Mouse (Mus musculus): ENCODE results near the gene Gprc5c. TPM values are rescaled to one million over a fixed set of nuclear protein-coding genes. Genes with fewer than 3 reads are reported as not detected.

Gene Gprc5c
- total and polyA plus RNA-seq, 3 experiments: not detected

GRCm38 (mm10) chr11:114917120-114917519 lies 66.2 kb downstream of the Gprc5c start:
- peaks cover 3% of the 10 kb centered on the region for H3K9me3 ChIP-seq (replicated peaks; ENCODE audit: low read length)
- no peak overlapping the region for H3K9ac ChIP-seq (ENCODE audit: insufficient read depth, low read depth)
- H3K36me3 ChIP-seq (replicated peaks in 1 of 2; ENCODE audit: control insufficient read depth in 1 of 2, insufficient read depth in 1 of 2, low read length in 1 of 2): no peaks in the 10 kb centered on the region
- DNase-seq (ENCODE audit: extremely low read depth): no peak
- dilution Hi-C loops (cut with MboI; ENCODE audit: extremely low pct_ligation_motif_present, extremely low pct_unique_long_range_greater_than_20kb, low sequenced_read_pairs) (no loop called here), in situ Hi-C loops (cut with MboI; ENCODE audit: low pct_ligation_motif_present, low pct_unique_long_range_greater_than_20kb, low sequenced_read_pairs) (no loop called here)
- no peak overlapping the region for H3K4me3 ChIP-seq (replicated peaks in 1 of 3; ENCODE audit: low read depth in 2 of 3, low read length in 2 of 3, poor library complexity in 1 of 3)
- no peak overlapping the region for H3K4me2 ChIP-seq (ENCODE audit: insufficient read depth, low read depth, poor library complexity, severe bottlenecking)
- H3K79me2 ChIP-seq (replicated peaks; ENCODE audit: control insufficient read depth, extremely low read depth, insufficient read depth, poor library complexity, severe bottlenecking): no peaks in the 10 kb centered on the region
- H3K4me1 ChIP-seq (ENCODE audit: control insufficient read depth in 1 of 2, insufficient read depth in 2 of 2): peaks cover 4 to 21% of the 10 kb centered on the region in 2 experiments; a peak in 2 of 4 replicates
- TF ChIP-seq TBP (conservative IDR thresholded peaks at IDR 0.05; ENCODE audit: low read depth, low read length): no peak
- TF ChIP-seq PAX5 (IDR thresholded peaks at IDR 0.05; ENCODE audit: low read length): no peak
- TF ChIP-seq RCOR1 (conservative IDR thresholded peaks at IDR 0.05; ENCODE audit: low read depth, low read length): no peak
- no peak for TF ChIP-seq RAD21 (IDR thresholded peaks at IDR 0.05; ENCODE audit: low read depth, low read length)
- TF ChIP-seq HCFC1 (IDR thresholded peaks at IDR 0.05; ENCODE audit: low read depth, low read length): no peak
- no peak for TF ChIP-seq ZC3H11A (IDR thresholded peaks at IDR 0.05; ENCODE audit: low read depth, low read length)
- TF ChIP-seq IRF4 (IDR thresholded peaks at IDR 0.05; ENCODE audit: low read depth, low read length): no peak
- no peak for TF ChIP-seq EP300 (IDR thresholded peaks at IDR 0.05; ENCODE audit: low read length)
- no peak for TF ChIP-seq ETS1 (conservative IDR thresholded peaks at IDR 0.05; ENCODE audit: low read depth, low read length)
- no peak for TF ChIP-seq POLR2A (IDR thresholded peaks at IDR 0.05; ENCODE audit: low read depth, low read length)
- no peak for TF ChIP-seq GABPA (IDR thresholded peaks at IDR 0.05; ENCODE audit: insufficient replicate concordance, low read depth, low read length)
- no peak for TF ChIP-seq CHD2 (IDR thresholded peaks at IDR 0.05; ENCODE audit: low read length)
- no peak for TF ChIP-seq E2F4 (IDR thresholded peaks at IDR 0.05; ENCODE audit: insufficient replicate concordance, low read depth, low read length)
- no peak for TF ChIP-seq MAZ (IDR thresholded peaks at IDR 0.05; ENCODE audit: low read depth, low read length)
- no peak for TF ChIP-seq ZMIZ1 (IDR thresholded peaks at IDR 0.05; ENCODE audit: low read depth, low read length)
- no peak for TF ChIP-seq USF1 (IDR thresholded peaks at IDR 0.05; ENCODE audit: low read depth, low read length)
- no peak for TF ChIP-seq JUN (IDR thresholded peaks at IDR 0.05; ENCODE audit: insufficient read depth, low read depth, low read length)
- TF ChIP-seq MEF2A (IDR thresholded peaks at IDR 0.05; ENCODE audit: borderline replicate concordance, low read depth, low read length): no peak
- no peak for TF ChIP-seq POLR2AphosphoS2 (IDR thresholded peaks at IDR 0.05; ENCODE audit: low read depth, low read length)
- no peak for TF ChIP-seq BHLHE40 (IDR thresholded peaks at IDR 0.05; ENCODE audit: low read depth, low read length)
- no peaks in the 10 kb centered on the region for H3K27me3 ChIP-seq (replicated peaks)
- no peak overlapping the region for H3K27ac ChIP-seq (ENCODE audit: insufficient read depth, low read depth)

Other genes starting within 250 kb of the Gprc5c start
- gene Rpl38, start 182.6 kb upstream of the Gprc5c start, total RNA-seq (2012; rRNA removed): 5,484 and 5,556 TPM in 2 replicates
- gene Rpl38, start 182.6 kb upstream of the Gprc5c start, total RNA-seq (2014; rRNA removed): 3,381 and 4,204 TPM in 2 replicates
- 1,021 and 1,435 TPM in 2 replicates for gene Rpl38, start 182.6 kb upstream of the Gprc5c start, polyA plus RNA-seq (2012; ENCODE audit: insufficient read length, low read depth)
- 1.4 TPM in 2 replicates for gene Ttyh2, start 175.7 kb upstream of the Gprc5c start, total RNA-seq (2012; rRNA removed)
- 0.82 and 1.2 TPM in 2 replicates for gene Ttyh2, start 175.7 kb upstream of the Gprc5c start, total RNA-seq (2014; rRNA removed)
- gene Ttyh2, start 175.7 kb upstream of the Gprc5c start, polyA plus RNA-seq (2012; ENCODE audit: insufficient read length, low read depth): 2.4 TPM in 2 replicates
- gene Dnaic2, start 123.7 kb upstream of the Gprc5c start, total RNA-seq (2012; rRNA removed): 0.17 and 0.59 TPM in 2 replicates
- 0.93 and 1.2 TPM in 2 replicates for gene Dnaic2, start 123.7 kb upstream of the Gprc5c start, total RNA-seq (2014; rRNA removed)
- 0.45 and 0.83 TPM in 2 replicates for gene Dnaic2, start 123.7 kb upstream of the Gprc5c start, polyA plus RNA-seq (2012; ENCODE audit: insufficient read length, low read depth)
- 5.8 and 8.2 TPM in 2 replicates for gene Kif19a, start 85.8 kb upstream of the Gprc5c start, total RNA-seq (2012; rRNA removed)
- 0.66 and 1.9 TPM in 2 replicates for gene Kif19a, start 85.8 kb upstream of the Gprc5c start, total RNA-seq (2014; rRNA removed)
- 0.68 and 1.4 TPM in 2 replicates for gene Kif19a, start 85.8 kb upstream of the Gprc5c start, polyA plus RNA-seq (2012; ENCODE audit: insufficient read length, low read depth)
- not detected in 2 replicates for gene Btbd17, start 55.2 kb upstream of the Gprc5c start, total RNA-seq (2012; rRNA removed)
- gene Btbd17, start 55.2 kb upstream of the Gprc5c start, total RNA-seq (2014; rRNA removed): not detected in 2 replicates
- gene Btbd17, start 55.2 kb upstream of the Gprc5c start, polyA plus RNA-seq (2012; ENCODE audit: insufficient read length, low read depth): not detected in 2 replicates
- gene Gpr142, start 52.2 kb upstream of the Gprc5c start, total RNA-seq (2012; rRNA removed): not detected in 2 replicates
- not detected in 2 replicates for gene Gpr142, start 52.2 kb upstream of the Gprc5c start, total RNA-seq (2014; rRNA removed)
- gene Gpr142, start 52.2 kb upstream of the Gprc5c start, polyA plus RNA-seq (2012; ENCODE audit: insufficient read length, low read depth): not detected in 2 replicates
- gene Cd300a, start 38.9 kb downstream of the Gprc5c start, total RNA-seq (2012; rRNA removed): 0.13 and 0.17 TPM in 2 replicates
- gene Cd300a, start 38.9 kb downstream of the Gprc5c start, total RNA-seq (2014; rRNA removed): 0.18 and 0.32 TPM in 2 replicates
- 1.0 TPM in 2 replicates for gene Cd300a, start 38.9 kb downstream of the Gprc5c start, polyA plus RNA-seq (2012; ENCODE audit: insufficient read length, low read depth)
- gene Cd300lb, start 83.2 kb downstream of the Gprc5c start, total RNA-seq (2012; rRNA removed): not detected in 2 replicates
- not detected in 2 replicates for gene Cd300lb, start 83.2 kb downstream of the Gprc5c start, total RNA-seq (2014; rRNA removed)
- gene Cd300lb, start 83.2 kb downstream of the Gprc5c start, polyA plus RNA-seq (2012; ENCODE audit: insufficient read length, low read depth): not detected in 2 replicates
- gene Cd300c, start 118.0 kb downstream of the Gprc5c start, total RNA-seq (2012; rRNA removed): not detected in 2 replicates
- not detected in 2 replicates for gene Cd300c, start 118.0 kb downstream of the Gprc5c start, total RNA-seq (2014; rRNA removed)
- gene Cd300c, start 118.0 kb downstream of the Gprc5c start, polyA plus RNA-seq (2012; ENCODE audit: insufficient read length, low read depth): 0.40 TPM in 1 of 2 replicates, not detected in the other
- gene Cd300ld, start 138.8 kb downstream of the Gprc5c start, total RNA-seq (2012; rRNA removed): 0.17 and 0.25 TPM in 2 replicates
- 0.16 and 0.26 TPM in 2 replicates for gene Cd300ld, start 138.8 kb downstream of the Gprc5c start, total RNA-seq (2014; rRNA removed)
- gene Cd300ld, start 138.8 kb downstream of the Gprc5c start, polyA plus RNA-seq (2012; ENCODE audit: insufficient read length, low read depth): 0.25 and 0.50 TPM in 2 replicates
- gene Cd300c2, start 150.7 kb downstream of the Gprc5c start, total RNA-seq (2012; rRNA removed): not detected in 2 replicates
- gene Cd300c2, start 150.7 kb downstream of the Gprc5c start, total RNA-seq (2014; rRNA removed): not detected in 2 replicates
- not detected in 2 replicates for gene Cd300c2, start 150.7 kb downstream of the Gprc5c start, polyA plus RNA-seq (2012; ENCODE audit: insufficient read length, low read depth)
- gene Cd300ld2, start 165.0 kb downstream of the Gprc5c start, total RNA-seq (2012; rRNA removed): not detected in 2 replicates
- not detected in 2 replicates for gene Cd300ld2, start 165.0 kb downstream of the Gprc5c start, total RNA-seq (2014; rRNA removed)
- not detected in 2 replicates for gene Cd300ld2, start 165.0 kb downstream of the Gprc5c start, polyA plus RNA-seq (2012; ENCODE audit: insufficient read length, low read depth)
- gene Cd300ld4, start 175.9 kb downstream of the Gprc5c start, total RNA-seq (2012; rRNA removed): not detected in 2 replicates
- gene Cd300ld4, start 175.9 kb downstream of the Gprc5c start, total RNA-seq (2014; rRNA removed): not detected in 2 replicates
- not detected in 2 replicates for gene Cd300ld4, start 175.9 kb downstream of the Gprc5c start, polyA plus RNA-seq (2012; ENCODE audit: insufficient read length, low read depth)
- not detected in 2 replicates for gene Cd300ld5, start 186.6 kb downstream of the Gprc5c start, total RNA-seq (2012; rRNA removed)
- not detected in 2 replicates for gene Cd300ld5, start 186.6 kb downstream of the Gprc5c start, total RNA-seq (2014; rRNA removed)
- not detected in 2 replicates for gene Cd300ld5, start 186.6 kb downstream of the Gprc5c start, polyA plus RNA-seq (2012; ENCODE audit: insufficient read length, low read depth)
- 0.17 and 0.42 TPM in 2 replicates for gene Cd300ld3, start 197.3 kb downstream of the Gprc5c start, total RNA-seq (2012; rRNA removed)
- not detected in 2 replicates for gene Cd300ld3, start 197.3 kb downstream of the Gprc5c start, total RNA-seq (2014; rRNA removed)
- gene Cd300ld3, start 197.3 kb downstream of the Gprc5c start, polyA plus RNA-seq (2012; ENCODE audit: insufficient read length, low read depth): 0.37 TPM in 1 of 2 replicates, not detected in the other
- not detected in 2 replicates for gene Cd300e, start 211.0 kb downstream of the Gprc5c start, total RNA-seq (2012; rRNA removed)
- not detected in 2 replicates for gene Cd300e, start 211.0 kb downstream of the Gprc5c start, total RNA-seq (2014; rRNA removed)
- gene Cd300e, start 211.0 kb downstream of the Gprc5c start, polyA plus RNA-seq (2012; ENCODE audit: insufficient read length, low read depth): not detected in 2 replicates
- gene Rab37, start 240.3 kb downstream of the Gprc5c start, total RNA-seq (2012; rRNA removed): 3.6 and 4.5 TPM in 2 replicates
- gene Rab37, start 240.3 kb downstream of the Gprc5c start, total RNA-seq (2014; rRNA removed): 2.0 and 2.2 TPM in 2 replicates
- 2.2 and 2.3 TPM in 2 replicates for gene Rab37, start 240.3 kb downstream of the Gprc5c start, polyA plus RNA-seq (2012; ENCODE audit: insufficient read length, low read depth)